ENCODE assay signal across 8 mouse cellular contexts in the genomic region with DNA sequence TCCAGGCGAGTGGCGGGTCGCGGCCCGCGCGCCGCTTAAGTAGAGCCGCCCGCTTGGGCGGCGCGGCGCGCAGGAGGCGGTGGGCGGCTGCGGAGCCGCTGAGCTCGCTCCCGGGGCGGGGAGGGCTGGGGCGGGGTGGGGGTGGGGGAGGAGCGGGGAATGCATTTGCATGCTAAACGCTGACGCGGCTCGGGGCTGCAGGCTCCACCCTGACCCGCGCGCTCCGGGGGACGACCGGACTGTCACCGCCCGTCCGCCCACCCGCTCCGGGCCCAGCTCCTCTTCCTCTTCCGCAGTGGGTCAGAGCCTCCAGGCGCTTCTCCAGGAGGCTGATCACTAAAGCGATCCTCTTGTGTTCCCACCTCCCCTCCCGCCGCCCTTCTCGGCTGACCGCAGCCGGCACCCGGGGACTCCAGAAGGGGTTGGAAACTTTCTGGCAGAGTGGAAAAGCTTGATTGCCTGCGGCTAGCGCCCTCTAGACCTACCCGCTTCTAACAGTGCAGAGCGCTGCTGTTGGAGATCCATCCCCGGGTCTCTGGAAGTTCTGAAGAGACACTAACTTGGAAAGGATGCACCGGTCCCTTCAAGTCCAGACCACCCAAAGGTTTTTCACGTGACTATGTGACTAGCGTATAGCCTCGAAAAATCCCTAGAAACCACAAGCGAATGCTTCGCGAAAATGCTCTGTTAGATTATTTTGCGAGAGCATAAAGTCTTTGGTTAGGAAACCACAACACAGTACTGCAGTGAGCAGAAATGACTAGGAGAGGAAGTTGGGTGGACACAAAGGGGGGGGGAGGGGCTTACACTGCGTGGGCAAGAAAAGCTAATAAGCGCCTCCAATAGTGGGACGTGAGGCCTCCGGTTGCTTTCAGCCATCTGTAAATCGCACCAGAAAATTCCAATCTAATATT. TPM values are rescaled to one million over a fixed set of nuclear protein-coding genes. Genes with fewer than 3 reads are reported as not detected.
DNase-seq lines count a peak whose midpoint lies in the region; ATAC-seq and TF ChIP-seq lines count a peak whose summit lies in the region.

Gene Kctd12 (minus strand): TSS at position 11 of the 914 bp plus-strand sequence.

- TF ChIP-seq CTCF in forebrain, postnatal 0 days (IDR thresholded peaks at IDR 0.05; ENCODE audit: low read depth): peak; percentile 66

- peak within 1 kb of the TSS; percentile 88 for H3K4me2 ChIP-seq in forebrain, postnatal 0 days (ENCODE audit: low read depth)
- peak within 1 kb of the TSS; percentile 89 for H3K4me2 ChIP-seq in neural tube, embryonic 13.5 days

- H3K27ac ChIP-seq in forebrain, postnatal 0 days (ENCODE audit: low read depth, low read length): peak within 1 kb of the TSS; percentile 82
- H3K27ac ChIP-seq in neural tube, embryonic 13.5 days (replicated peaks): peak within 1 kb of the TSS; percentile 84

- H3K9me3 ChIP-seq in forebrain, postnatal 0 days (ENCODE audit: low read length): no peaks in the 10 kb centered on the region
- H3K9me3 ChIP-seq in neural tube, embryonic 13.5 days: no peaks in the 10 kb centered on the region

- no peaks in the 10 kb centered on the region for H3K36me3 ChIP-seq in forebrain, postnatal 0 days (ENCODE audit: insufficient read depth)
- H3K36me3 ChIP-seq in neural tube, embryonic 13.5 days: no peaks in the 10 kb centered on the region

- peak; percentile 85 for DNase-seq in ES-CJ7 (ENCODE audit: low read depth, low spot score)
- DNase-seq in cerebellum, adult 8-10 months: peak; percentile 72
- peak; percentile 83 for DNase-seq in forebrain, postnatal 0 days
- DNase-seq in heart, postnatal 25 days (ENCODE audit: low spot score): peak; percentile 86
- DNase-seq in layer of hippocampus, adult 18-20 months (ENCODE audit: low spot score in 2 of 2): peak; percentile 69 to 82
- peak; percentile 91 to 92 for DNase-seq in lung, adult 18-20 months
- peak; percentile 57 for DNase-seq in telencephalon, adult 2 months (ENCODE audit: low read depth, low spot score)

- intact Hi-C loops in heart, postnatal 25 days (cut with DNase I): loop anchor here (5.0 kb wide), 4 partner anchors 81 to 471 kb away; no protein-coding TSS in a partner anchor

- H3K4me1 ChIP-seq in forebrain, postnatal 0 days (ENCODE audit: insufficient read depth): 0 out of 2 replicates have a peak, but pooled peaks cover 5% of the 10 kb centered on the region
- H3K4me1 ChIP-seq in neural tube, embryonic 13.5 days (replicated peaks): peaks cover 33% of the 10 kb centered on the region

- no peaks in the 10 kb centered on the region for H3K27me3 ChIP-seq in forebrain, postnatal 0 days (ENCODE audit: insufficient read depth, low read length)
- peaks cover 4% of the 10 kb centered on the region; the same call in 1 of the 2 replicates for H3K27me3 ChIP-seq in neural tube, embryonic 13.5 days

- peak within 1 kb of the TSS; percentile 75 for H3K4me3 ChIP-seq in forebrain, postnatal 0 days (ENCODE audit: low read depth, low read length)
- H3K4me3 ChIP-seq in neural tube, embryonic 13.5 days: peak within 1 kb of the TSS; percentile 81

- H3K9ac ChIP-seq in forebrain, postnatal 0 days: peak within 1 kb of the TSS; percentile 80
- peak within 1 kb of the TSS; percentile 85 for H3K9ac ChIP-seq in neural tube, embryonic 13.5 days

- peak; percentile 88 for ATAC-seq in forebrain, postnatal 0 days
- ATAC-seq in neural tube, embryonic 13.5 days (ENCODE audit: low read depth): peak; percentile 91

- WGBS in forebrain, postnatal 0 days: 7% methylated on average over 54 of the region's 66 CpGs
- 3% methylated on average over 35 of the region's 66 CpGs for WGBS in neural tube, embryonic 13.5 days

RNA-seq across cellular contexts. Expression of gene Kctd12, which starts in this region (rescaled TPM):
- total RNA-seq in forebrain, postnatal 0 days (2014; rRNA removed): 101 TPM in 2 replicates
- 12.4 and 14.3 TPM in 2 replicates for polyA plus RNA-seq in forebrain, postnatal 0 days (2015; fragmentation: Nextera tagmentation; extraction: Ambion mirVana)
- 10 to 100 TPM; 20.3 to 23.7 TPM for total RNA-seq in heart, postnatal 25 days (2021)
- total RNA-seq in layer of hippocampus, adult 18-20 months (2021): 100 to 1,000 TPM; 121 to 126 TPM
- polyA plus RNA-seq in neural tube, embryonic 13.5 days (2015; fragmentation: Nextera tagmentation; extraction: Ambion mirVana): 10.8 and 11.1 TPM in 2 replicates

Comparison
In these comparisons a context has a peak if more than half of its experiments do, and no peak if none do; other contexts are left out.
1. Peak in every context shown above with its lines: DNase-seq, ATAC-seq, H3K4me3 ChIP-seq and H3K27ac ChIP-seq.